Mouse (Mus musculus): Measurements from ENCODE around the gene Kbtbd7. TPM values are rescaled to one million over a fixed set of nuclear protein-coding genes. Genes with fewer than 3 reads are reported as not detected.
A peak's percentile ranks its signal among the peaks of the same experiment; 100 is the strongest.
"Not testable (repeated sequence)": the region's sequence is repeated elsewhere in the genome, so short reads cannot be mapped to it uniquely, and the experiment has no call there.

Kbtbd7 gene
- total RNA-seq, 4 experiments from 2014 or later: 5.2 to 6.9 (median 6.0) TPM

- no peak for DNase-seq (ENCODE audit: low spot score in 2 of 2)
These were observed 18.8 kb downstream of the Kbtbd7 start for GRCm38 (mm10) chr14:79445055-79445620.

- peak; percentile 45 to 49 for DNase-seq (ENCODE audit: low spot score in 2 of 2)
These were observed 25.6 kb downstream of the Kbtbd7 start, which contains the start of gene Kbtbd6 for GRCm38 (mm10) chr14:79451681-79452590. TSS of gene Kbtbd6 (plus strand) at chr14:79451835.

- not testable (repeated sequence) for DNase-seq (ENCODE audit: low spot score in 2 of 2)
These were observed 26.3 kb downstream of the Kbtbd7 start for GRCm38 (mm10) chr14:79452591-79452934.

GRCm38 (mm10) chr14:79460401-79460800 lies 34.1 kb downstream of the Kbtbd7 start:
- DNase-seq (ENCODE audit: low spot score in 2 of 2): no peak

GRCm38 (mm10) chr14:79460988-79461387 lies 34.7 kb downstream of the Kbtbd7 start:
- no peak for DNase-seq (ENCODE audit: low spot score in 2 of 2)

GRCm38 (mm10) chr14:79465623-79466022 lies 39.3 kb downstream of the Kbtbd7 start:
- DNase-seq (ENCODE audit: low spot score in 2 of 2): no peak

GRCm38 (mm10) chr14:79467621-79468020 lies 41.3 kb downstream of the Kbtbd7 start:
- DNase-seq (ENCODE audit: low spot score in 2 of 2): no peak

- DNase-seq (ENCODE audit: low spot score in 2 of 2): no peak
These were observed 47.1 kb downstream of the Kbtbd7 start for GRCm38 (mm10) chr14:79473384-79473783.

Other genes starting within 250 kb of the Kbtbd7 start
- not detected for gene Zfp957, start 179.1 kb upstream of the Kbtbd7 start, total RNA-seq (2022)
- gene Rgcc, start 124.9 kb upstream of the Kbtbd7 start, total RNA-seq (2022): 10 to 100 TPM; 40.3 to 72.6 (median 66.7) TPM
- 10 to 100 TPM; 22.9 to 28.9 (median 25.4) TPM for gene Naa16, start 35.7 kb upstream of the Kbtbd7 start, total RNA-seq (2022)
- gene Mtrf1, start 28.7 kb upstream of the Kbtbd7 start, total RNA-seq (2022): 10 to 100 TPM in 1 of 4 experiments, 1 to 10 TPM in 3; 9.4 to 10.1 (median 9.6) TPM
- not detected for gene Kbtbd6, start 25.3 kb downstream of the Kbtbd7 start, total RNA-seq (2022)
- 1 to 10 TPM; 3.0 to 4.3 (median 4.0) TPM for gene Elf1, start 54.7 kb downstream of the Kbtbd7 start, total RNA-seq (2022)
- 10 to 100 TPM; 18.1 to 23.2 (median 20.3) TPM for gene Wbp4, start 55.0 kb downstream of the Kbtbd7 start, total RNA-seq (2022)
- gene Sugt1, start 161.2 kb downstream of the Kbtbd7 start, total RNA-seq (2022): 100 to 1,000 TPM in 2 of 4 experiments, 10 to 100 TPM in 2; 89.1 to 121 (median 109) TPM
- gene Cnmd, start 235.7 kb downstream of the Kbtbd7 start, total RNA-seq (2022): under 1 TPM in 3 of 4 experiments, not detected in 1; 0.22 to 0.94 (median 0.83) TPM

Data from gastrocnemius, adult 8-10 months (tissue).